In genomic region chr16:37871112-37871715, GRCm38 (mm10) we compare ENCODE assay signal across 9 mouse cellular contexts. TPM values are rescaled to one million over a fixed set of nuclear protein-coding genes. Genes with fewer than 3 reads are reported as not detected.
A peak's percentile ranks its signal among the peaks of the same experiment; 100 is the strongest.
DNase-seq lines count a peak whose midpoint lies in the region; ATAC-seq lines count a peak whose summit lies in the region.
"Had no signal": no experiment of that assay in that cellular context is flagged by ENCODE, and none has a peak within 500 bp of the region (broad histone marks: within the 10 kb centered on the region; RNA-seq: fewer than 3 reads in every experiment).

No protein-coding gene starts in this region.

- H3K27ac ChIP-seq in heart, embryonic 10.5 days = no peak overlapping the region
- peak overlapping the region; percentile 52; the same call in 1 of the 2 replicates for H3K27ac ChIP-seq in kidney, embryonic 16.5 days (ENCODE audit: low read length)
- no peak overlapping the region for H3K27ac ChIP-seq in midbrain, embryonic 14.5 days (replicated peaks; ENCODE audit: low read depth, low read length)

- H3K4me1 ChIP-seq in heart, embryonic 10.5 days = peaks cover 23% of the 10 kb centered on the region
- H3K4me1 ChIP-seq in kidney, embryonic 16.5 days (ENCODE audit: insufficient read depth, low read length) = peaks cover 31% of the 10 kb centered on the region
- peaks cover 23% of the 10 kb centered on the region for H3K4me1 ChIP-seq in midbrain, embryonic 14.5 days (ENCODE audit: control insufficient read depth, insufficient read depth, low read length)

- H3K9ac ChIP-seq in kidney, embryonic 16.5 days (replicated peaks; ENCODE audit: low read length) = no peak overlapping the region
- H3K9ac ChIP-seq in midbrain, embryonic 14.5 days (replicated peaks; ENCODE audit: low read length) = no peak overlapping the region

- H3K9me3 ChIP-seq in heart, embryonic 10.5 days = no peaks in the 10 kb centered on the region
- H3K9me3 ChIP-seq in kidney, embryonic 16.5 days (ENCODE audit: low read length) = no peaks in the 10 kb centered on the region
- H3K9me3 ChIP-seq in midbrain, embryonic 14.5 days (ENCODE audit: control insufficient read depth, low read length) = no peaks in the 10 kb centered on the region

- H3K36me3 ChIP-seq in heart, embryonic 10.5 days = peaks cover 14% of the 10 kb centered on the region; the same call in 1 of the 2 replicates
- H3K36me3 ChIP-seq in kidney, embryonic 16.5 days (ENCODE audit: insufficient read depth, low read length) = no peaks in the 10 kb centered on the region
- H3K36me3 ChIP-seq in midbrain, embryonic 14.5 days (ENCODE audit: control insufficient read depth, insufficient read depth, low read length) = no peaks in the 10 kb centered on the region

- ATAC-seq in kidney, embryonic 16.5 days (ENCODE audit: low FRiP score, low TSS enrichment) = no peak
- no peak for ATAC-seq in midbrain, embryonic 14.5 days (ENCODE audit: low FRiP score, low TSS enrichment)

- H3K4me2 ChIP-seq in kidney, embryonic 16.5 days (replicated peaks; ENCODE audit: low read depth, low read length) = 0 out of 2 replicates have a peak overlapping the region, but pooled peaks have one; percentile 67
- H3K4me2 ChIP-seq in midbrain, embryonic 14.5 days (ENCODE audit: low read length) = peak overlapping the region; percentile 67

- 75% methylated on average over 4 of the region's 4 CpGs for WGBS in heart, embryonic 10.5 days
- WGBS in kidney, embryonic 16.5 days = 59% methylated on average over 4 of the region's 4 CpGs
- 77% methylated on average over 4 of the region's 4 CpGs for WGBS in midbrain, embryonic 14.5 days

- H3K4me3 ChIP-seq in heart, embryonic 10.5 days = no peak overlapping the region
- no peak overlapping the region for H3K4me3 ChIP-seq in kidney, embryonic 16.5 days (ENCODE audit: low read length)
- no peak overlapping the region for H3K4me3 ChIP-seq in midbrain, embryonic 14.5 days (replicated peaks; ENCODE audit: low read depth, low read length)

- no peaks in the 10 kb centered on the region for H3K27me3 ChIP-seq in heart, embryonic 10.5 days (ENCODE audit: insufficient read depth, poor library complexity, severe bottlenecking)
- no peaks in the 10 kb centered on the region for H3K27me3 ChIP-seq in kidney, embryonic 16.5 days (ENCODE audit: insufficient read depth, low read length)
- no peaks in the 10 kb centered on the region for H3K27me3 ChIP-seq in midbrain, embryonic 14.5 days (ENCODE audit: control insufficient read depth, insufficient read depth, low read length)

- peak; percentile 55 to 83 for DNase-seq in heart, adult 18-20 months
- no peak for DNase-seq in heart, embryonic 10.5 days (ENCODE audit: low spot score)
- peak; percentile 82 for DNase-seq in adrenal gland, adult 2 months
- DNase-seq in frontal cortex, postnatal 36 days (ENCODE audit: low spot score in 2 of 2) = peak; percentile 45 to 52
- no peak for DNase-seq in midbrain, embryonic 14.5 days
- DNase-seq in thymus, postnatal 14 days = no peak
- DNase-seq in embryo, embryonic 9.5 days (ENCODE audit: extremely low spot score) = no peak

RNA-seq across cellular contexts. Expression of gene Lrrc58, which starts 3.0 kb away (rescaled TPM):
- 10 to 100 TPM; 68.2 to 77.2 TPM for total RNA-seq in heart, adult 18-20 months (2021)
- polyA plus RNA-seq in heart, embryonic 10.5 days (2016; fragmentation: Nextera tagmentation; extraction: Ambion mirVana) = 42.8 and 48.3 TPM in 2 replicates
- total RNA-seq in adrenal gland, adult 2 months (2021) = 100 to 1,000 TPM; 134 to 204 TPM
- polyA plus RNA-seq in adrenal gland, adult 2 months (2012; rRNA removed) = 29.0 and 30.5 TPM in 2 replicates
- polyA plus RNA-seq in kidney, embryonic 16.5 days (2015; fragmentation: Nextera tagmentation; extraction: Ambion mirVana) = 54.3 and 60.6 TPM in 2 replicates
- 43.1 and 46.6 TPM in 2 replicates for polyA plus RNA-seq in midbrain, embryonic 14.5 days (2014; fragmentation: Nextera tagmentation; extraction: Ambion mirVana)

RNA-seq across cellular contexts. Expression of gene Gm36028, which starts 10.3 kb away (rescaled TPM):
- total RNA-seq in heart, adult 18-20 months (2021) = 1 to 10 TPM in 1 of 2 experiments, under 1 TPM in 1; 0.99 to 1.5 TPM
- 0.88 and 1.0 TPM in 2 replicates for polyA plus RNA-seq in heart, embryonic 10.5 days (2016; fragmentation: Nextera tagmentation; extraction: Ambion mirVana)
- total RNA-seq in adrenal gland, adult 2 months (2021) = under 1 TPM in 1 of 2 experiments, not detected in 1; 0.69 TPM
- polyA plus RNA-seq in adrenal gland, adult 2 months (2012; rRNA removed) = 0.24 TPM in 1 of 2 replicates, not detected in the other
- 0.67 and 0.71 TPM in 2 replicates for polyA plus RNA-seq in kidney, embryonic 16.5 days (2015; fragmentation: Nextera tagmentation; extraction: Ambion mirVana)
- 0.20 TPM in 1 of 2 replicates, not detected in the other for polyA plus RNA-seq in midbrain, embryonic 14.5 days (2014; fragmentation: Nextera tagmentation; extraction: Ambion mirVana)
- total RNA-seq: layer of hippocampus, postnatal 10 days had no signal

RNA-seq across cellular contexts. Expression of gene Gpr156, which starts 45.1 kb away (rescaled TPM):
- under 1 TPM in 1 of 2 experiments, not detected in 1; 0.05 TPM for total RNA-seq in heart, adult 18-20 months (2021)
- 0.40 and 0.67 TPM in 2 replicates for polyA plus RNA-seq in heart, embryonic 10.5 days (2016; fragmentation: Nextera tagmentation; extraction: Ambion mirVana)
- under 1 TPM in 1 of 2 experiments, not detected in 1; 0.07 TPM for total RNA-seq in adrenal gland, adult 2 months (2021)
- polyA plus RNA-seq in adrenal gland, adult 2 months (2012; rRNA removed) = 0.04 TPM in 2 replicates
- 0.85 and 1.3 TPM in 2 replicates for polyA plus RNA-seq in kidney, embryonic 16.5 days (2015; fragmentation: Nextera tagmentation; extraction: Ambion mirVana)
- 5.6 and 7.6 TPM in 2 replicates for polyA plus RNA-seq in midbrain, embryonic 14.5 days (2014; fragmentation: Nextera tagmentation; extraction: Ambion mirVana)

Comparison
In these comparisons a context has a peak if more than half of its experiments do, and no peak if none do; other contexts are left out.
1. DNase-seq: peak in heart, adult 18-20 months (2 of 2), adrenal gland, adult 2 months (single experiment) and frontal cortex, postnatal 36 days (2 of 2); none in heart, embryonic 10.5 days (single experiment), midbrain, embryonic 14.5 days (single experiment), thymus, postnatal 14 days (single experiment) and embryo, embryonic 9.5 days (single experiment).